Mouse (Mus musculus) cerebellum, postnatal 25 days (tissue): ENCODE data around the gene Dnajc1.
A peak's percentile ranks its signal among the peaks of the same experiment; 100 is the strongest.

ENCODE experiments used
- DNase-seq, 2 experiments: peaks; one replicate each; pipeline ENCODE4 v3.0.0; 2021; ENCODE audit warnings: mixed read lengths in 2 of 2

Gene Dnajc1

DNA sequence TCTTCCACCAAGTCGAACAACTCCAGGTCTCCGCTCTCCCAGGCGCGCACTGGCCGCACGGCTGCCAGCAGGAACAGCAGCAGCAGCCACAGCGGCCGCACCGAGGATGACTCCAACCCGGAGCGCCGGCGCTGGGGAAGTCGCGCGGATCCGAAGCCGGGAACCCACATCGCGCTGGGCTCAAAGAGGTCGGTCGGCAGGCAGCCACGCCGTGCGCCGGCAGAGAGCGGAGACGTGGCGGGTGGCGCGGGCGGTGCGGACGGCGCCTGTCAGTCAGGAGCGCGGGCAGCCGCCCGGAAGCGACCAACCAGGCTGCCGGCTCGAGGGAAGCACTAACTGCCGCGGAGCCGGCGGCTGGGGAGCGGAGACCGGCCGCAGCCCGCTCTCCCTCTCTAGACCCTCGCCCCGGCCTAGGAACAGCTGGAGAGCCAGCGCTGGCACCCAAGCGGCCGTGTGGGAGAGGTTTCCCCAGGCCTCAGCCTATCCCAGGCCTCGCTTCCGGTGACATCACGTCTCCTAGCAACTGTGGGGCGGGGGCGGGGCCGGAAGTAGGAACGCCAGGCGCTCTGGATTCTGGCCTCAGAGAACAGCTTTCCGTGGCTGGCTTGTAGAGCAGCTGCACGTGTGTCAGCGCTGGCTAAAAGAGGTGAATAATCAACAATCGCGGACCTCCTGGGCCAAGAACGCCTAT is at the start of gene Dnajc1:
Gene Dnajc1, minus strand, starts transcription at position 500 of the 691 bp plus-strand sequence.
- peak; percentile 90 to 93 for DNase-seq

DNA sequence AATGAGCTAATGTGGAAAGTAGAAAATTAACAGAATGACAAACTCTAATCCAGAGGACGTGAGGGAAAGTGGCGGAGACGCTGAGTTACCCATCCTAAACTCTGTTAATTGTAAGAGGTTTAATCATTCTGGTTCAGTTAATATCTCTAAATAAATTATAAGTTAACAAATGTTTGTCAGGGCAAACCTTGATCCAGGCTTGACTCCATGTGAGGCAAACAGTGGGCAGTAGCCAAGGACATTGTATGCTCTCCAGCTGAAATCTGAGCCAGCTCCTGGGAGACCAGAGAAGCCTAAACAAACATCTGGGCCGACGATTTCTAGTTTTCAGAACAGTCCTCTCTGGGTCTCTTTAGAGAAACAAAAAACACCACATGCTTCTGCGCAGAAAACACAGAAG is 49.2 kb upstream of the Dnajc1 start:
- no peak for DNase-seq

DNA sequence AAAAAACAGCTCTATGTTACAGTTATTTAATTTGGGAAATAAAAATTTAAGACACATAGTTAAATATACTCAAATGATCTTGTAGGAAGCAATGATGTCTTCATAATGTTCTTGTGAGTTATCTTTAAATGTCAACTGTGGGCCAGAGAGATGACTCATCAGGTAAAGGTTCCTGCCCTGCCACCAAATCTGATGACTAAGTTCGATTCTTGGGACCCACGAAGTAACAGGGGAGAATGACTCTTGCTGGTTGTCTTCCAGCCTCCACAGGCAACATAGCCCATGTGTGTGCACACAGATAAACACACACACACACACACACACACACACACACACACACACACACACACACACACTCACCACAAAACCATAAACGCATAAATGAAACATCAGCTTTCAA is 22.6 kb upstream of the Dnajc1 start:
- DNase-seq: no peak

DNA sequence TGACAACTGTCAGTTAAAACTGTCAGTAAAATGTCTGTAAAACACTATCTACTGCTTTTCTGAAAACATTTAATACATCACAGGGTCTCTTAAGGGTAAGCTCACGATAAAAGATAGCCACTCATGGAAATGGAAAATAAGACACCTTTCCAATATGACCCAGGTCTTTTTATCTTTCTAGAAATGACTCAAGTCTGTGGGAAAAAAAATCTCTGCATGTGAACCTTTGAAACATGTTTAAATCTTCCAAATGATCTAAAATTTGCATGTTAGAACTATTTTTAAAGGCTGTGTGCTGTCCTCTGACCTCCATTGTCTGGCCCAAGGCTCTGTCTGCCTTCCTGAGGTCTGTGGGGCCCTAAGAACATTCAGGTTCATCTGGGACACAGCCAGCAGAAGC is 11.0 kb upstream of the Dnajc1 start:
- no peak for DNase-seq

DNA sequence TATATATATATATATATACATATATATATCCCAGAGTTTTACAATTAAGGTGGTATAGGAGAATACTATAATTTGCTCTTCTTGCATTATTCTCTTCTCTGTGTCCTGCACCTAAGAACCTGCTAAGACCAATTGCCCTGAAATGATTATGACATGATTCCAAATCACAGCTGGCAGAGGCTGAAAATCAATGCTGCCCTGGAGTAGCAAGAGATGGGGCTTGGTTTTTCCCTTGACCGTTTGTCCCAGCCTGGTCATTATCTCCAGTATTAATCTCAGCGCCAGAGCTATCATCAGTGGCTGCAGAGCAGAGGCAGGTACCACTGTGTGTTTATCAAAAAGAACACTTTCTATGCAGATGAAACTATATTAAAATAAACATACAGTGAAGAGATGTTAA is 9.1 kb upstream of the Dnajc1 start:
- no peak for DNase-seq

DNA sequence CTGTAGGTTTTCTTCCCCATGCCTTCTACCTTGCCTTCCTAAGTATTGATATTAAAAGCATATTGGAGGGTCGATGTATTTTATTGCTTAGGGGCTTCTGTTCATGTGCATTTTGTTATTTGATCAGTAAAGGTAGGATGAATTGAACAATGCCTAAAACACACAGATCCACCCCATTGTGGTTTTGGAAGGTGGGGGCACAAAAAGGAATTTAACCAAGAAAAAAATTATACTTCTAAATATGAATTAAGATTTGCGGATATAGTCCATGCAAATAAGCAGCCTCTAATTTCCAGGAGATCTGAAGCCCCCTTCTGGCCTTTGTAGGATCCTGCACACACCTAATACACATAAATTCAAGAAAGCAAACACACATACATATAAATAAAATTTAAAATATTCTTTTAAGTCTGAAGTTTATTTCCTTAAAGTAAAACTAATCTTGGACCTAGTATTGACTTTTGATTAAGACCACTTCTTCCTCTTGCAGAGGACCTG is 441 bp upstream of the Dnajc1 start:
- DNase-seq: no peak

DNA sequence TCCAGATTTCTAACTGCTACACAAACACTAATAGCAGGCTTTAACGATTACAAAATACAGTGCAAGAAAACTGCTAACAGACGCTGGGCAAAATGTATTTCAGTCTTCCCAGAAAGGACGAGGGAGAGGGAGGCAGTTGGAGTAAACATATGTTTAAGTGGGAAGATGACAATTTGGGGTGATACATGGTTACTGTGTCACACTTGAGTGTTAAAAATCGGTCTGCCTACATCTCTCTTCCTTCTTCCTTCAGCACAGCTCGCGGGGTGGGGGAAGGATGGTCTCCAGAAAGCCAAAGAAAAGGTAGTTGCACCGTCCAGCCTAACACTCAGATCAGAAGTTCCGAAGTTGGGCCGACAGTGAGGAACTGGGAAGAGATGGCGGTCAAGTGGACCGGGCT is 769 bp downstream of the Dnajc1 start:
- no peak for DNase-seq

DNA sequence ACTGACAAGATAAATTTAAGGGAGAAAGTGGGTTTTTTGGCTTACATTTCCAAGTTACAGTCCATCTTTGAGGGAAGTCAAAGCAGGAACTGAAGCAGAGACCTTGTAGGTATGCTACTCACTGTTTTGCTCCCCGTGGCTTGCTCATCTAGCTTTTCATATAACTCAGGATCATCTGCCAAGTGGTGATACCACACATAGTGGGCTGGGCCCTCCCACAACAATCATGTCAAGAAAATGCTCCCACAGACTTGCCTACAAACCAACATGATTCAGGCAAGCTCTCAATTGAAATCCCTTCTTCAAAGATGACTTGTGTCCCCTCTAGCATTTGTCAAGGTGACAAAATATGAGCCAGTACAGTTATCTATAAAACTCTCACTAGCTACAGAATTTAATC is 3.0 kb downstream of the Dnajc1 start:
- DNase-seq: no peak

DNA sequence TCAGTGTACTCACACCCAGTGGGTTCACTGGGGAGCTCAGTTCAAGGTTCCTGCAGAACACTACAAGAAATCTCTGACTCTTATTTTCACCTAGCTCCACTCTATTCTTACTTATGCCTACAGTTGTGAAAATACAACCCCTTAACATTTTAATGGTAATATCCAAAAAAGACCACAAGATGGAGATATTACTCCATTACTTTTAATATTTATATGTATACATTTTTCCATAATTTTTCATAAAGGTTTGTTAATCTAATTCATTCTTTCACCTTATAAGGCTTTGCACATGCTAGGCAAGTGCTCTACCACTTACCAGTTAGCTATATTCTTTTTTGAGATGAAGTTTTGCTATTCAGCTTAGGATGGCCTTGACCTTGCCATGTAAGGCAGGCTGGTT is 11.0 kb downstream of the Dnajc1 start:
- DNase-seq: no peak

DNA sequence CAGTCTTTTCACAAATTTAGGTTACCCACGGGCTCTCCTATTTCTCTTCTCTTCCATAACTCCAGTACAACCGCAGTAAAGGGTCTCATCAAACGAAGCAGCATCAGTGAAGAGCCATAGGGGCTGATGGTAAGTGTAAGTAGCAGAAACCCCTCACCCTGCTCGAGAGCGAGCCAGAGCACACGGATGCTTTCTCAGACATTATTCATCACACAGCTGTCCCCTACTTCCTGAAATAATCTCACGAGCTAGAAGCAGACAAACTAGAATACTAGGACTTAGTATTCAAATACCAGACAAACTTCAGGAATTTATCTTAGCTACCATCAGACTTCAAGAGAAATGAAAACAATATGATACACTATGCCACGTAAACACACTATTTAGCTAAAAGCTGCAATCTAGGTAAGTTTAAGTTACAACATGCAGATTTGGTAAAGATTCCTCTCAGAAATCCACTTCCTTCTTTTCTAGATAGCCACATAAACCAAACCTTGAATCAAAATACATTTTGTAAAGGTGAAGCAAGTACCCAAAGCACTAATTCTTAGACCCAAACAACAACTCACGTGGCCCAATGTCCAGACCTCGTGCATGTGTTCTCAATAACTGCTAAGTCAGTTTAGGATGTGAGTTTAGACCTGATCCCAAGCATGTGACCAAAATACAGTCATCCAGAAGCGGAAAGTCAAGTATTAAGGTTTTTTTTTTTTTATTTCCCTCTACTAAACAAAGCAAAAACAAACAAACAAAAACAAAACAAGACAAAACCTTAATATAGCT is 20.0 kb downstream of the Dnajc1 start:
- no peak for DNase-seq

DNA sequence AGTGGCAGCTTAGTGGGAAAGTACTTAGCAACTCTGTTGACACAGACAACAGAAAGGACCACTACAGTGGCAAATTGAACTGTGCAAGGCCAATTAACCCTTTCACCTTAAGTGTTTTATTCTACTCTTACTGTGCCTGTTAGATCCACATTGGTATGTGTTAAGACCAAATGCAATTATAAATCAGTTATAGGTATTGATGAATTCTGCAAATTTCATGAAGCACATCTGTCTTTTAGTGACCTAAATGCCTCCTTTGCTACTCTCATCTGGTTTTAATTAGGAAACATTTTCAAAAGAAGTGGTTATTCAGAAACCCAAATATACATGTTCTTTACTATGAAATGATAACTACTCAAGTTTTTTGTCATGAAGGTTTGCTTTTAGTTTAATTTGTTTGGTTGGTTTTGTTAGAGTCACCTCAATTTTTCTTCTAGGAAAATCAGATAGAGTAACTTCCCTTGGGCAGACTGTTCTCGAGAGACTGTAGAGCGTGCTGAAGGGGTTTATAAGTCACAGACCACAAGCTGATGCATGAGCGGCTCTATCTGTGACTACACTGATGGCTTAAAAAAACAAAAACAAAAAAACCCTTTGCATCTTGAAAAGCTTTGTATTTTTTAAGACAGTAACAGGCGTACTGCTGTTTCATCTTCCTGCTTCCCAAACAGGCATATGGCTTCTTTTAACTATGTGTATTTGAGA is 21.7 kb downstream of the Dnajc1 start:
- no peak for DNase-seq

DNA sequence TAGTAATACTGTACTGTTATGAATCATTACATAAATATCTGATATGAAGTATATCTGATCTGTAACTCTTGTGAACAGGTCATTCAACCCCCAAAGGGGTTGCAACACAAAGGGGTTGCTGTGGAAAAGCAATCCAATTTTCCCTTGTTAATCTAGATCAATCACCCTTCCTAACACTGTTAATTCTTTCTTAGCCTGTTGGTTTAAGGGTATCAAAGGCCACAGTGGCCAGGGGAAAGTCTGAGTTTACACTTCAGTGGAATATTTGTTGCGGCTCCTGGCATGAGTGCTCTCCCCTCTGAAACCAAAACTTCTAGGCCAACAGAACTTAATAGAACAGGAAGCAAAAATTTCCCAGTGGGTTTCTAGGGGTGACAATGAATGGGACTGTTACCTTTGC is 28.2 kb downstream of the Dnajc1 start:
- DNase-seq: no peak

DNA sequence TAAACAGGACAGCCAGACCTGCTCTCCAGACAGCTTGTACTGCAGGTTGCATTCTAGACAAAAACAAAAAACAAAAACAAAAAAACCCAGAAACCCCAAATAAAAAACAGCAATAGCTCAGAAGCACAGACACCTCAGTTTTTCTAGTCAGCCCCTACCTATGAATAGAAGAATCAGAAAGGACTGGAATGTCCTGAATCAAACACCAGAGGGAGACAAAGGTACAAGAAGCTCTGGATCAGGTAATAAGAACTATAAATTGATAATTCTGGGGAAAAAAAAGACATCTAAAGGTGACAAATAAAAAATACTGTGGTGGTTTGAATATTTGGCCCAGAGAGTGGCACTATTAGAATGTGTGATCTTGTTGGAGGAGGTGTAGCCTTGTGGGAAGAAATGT is 37.3 kb downstream of the Dnajc1 start:
- no peak for DNase-seq

DNA sequence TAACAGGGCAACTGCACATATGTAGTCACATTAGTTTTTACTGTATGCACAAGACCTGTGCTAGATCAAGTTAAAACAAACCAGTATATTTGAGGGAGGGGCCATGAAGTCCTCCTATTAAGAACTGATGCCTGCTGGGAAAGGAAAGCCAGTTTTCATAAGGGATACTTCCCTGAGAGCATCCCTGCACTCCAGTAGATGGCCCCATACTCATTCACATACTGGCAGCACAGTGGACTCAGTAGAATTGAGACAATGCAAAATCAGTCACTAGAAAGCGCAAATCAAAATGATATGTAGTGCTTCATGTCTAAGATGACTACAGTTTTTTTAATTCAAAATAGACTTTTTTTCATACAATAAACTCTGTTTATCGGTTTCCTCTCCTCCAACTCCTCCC is 40.0 kb downstream of the Dnajc1 start:
- DNase-seq: peak in 1 of 2 experiments; percentile 8

DNA sequence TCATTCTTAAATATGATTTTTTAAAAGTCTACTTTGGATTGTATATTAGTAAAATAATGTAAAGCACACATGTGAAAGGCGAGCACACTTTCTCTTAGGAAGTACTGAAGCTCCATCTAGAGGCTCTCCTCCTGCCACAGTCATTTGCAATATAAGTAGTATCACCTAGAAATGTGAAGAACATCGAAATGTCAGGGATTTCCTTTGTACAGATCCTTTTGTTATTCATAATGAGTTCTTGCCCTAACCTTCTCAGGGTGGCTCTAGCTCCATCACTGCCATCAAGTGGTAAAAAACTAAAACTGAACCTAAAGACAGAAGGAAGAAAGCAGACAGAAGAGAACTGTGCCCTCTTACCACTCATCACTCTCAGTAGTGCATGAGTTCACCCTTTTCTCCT is 49.2 kb downstream of the Dnajc1 start:
- peak in 1 of 2 experiments; percentile 13 for DNase-seq

DNA sequence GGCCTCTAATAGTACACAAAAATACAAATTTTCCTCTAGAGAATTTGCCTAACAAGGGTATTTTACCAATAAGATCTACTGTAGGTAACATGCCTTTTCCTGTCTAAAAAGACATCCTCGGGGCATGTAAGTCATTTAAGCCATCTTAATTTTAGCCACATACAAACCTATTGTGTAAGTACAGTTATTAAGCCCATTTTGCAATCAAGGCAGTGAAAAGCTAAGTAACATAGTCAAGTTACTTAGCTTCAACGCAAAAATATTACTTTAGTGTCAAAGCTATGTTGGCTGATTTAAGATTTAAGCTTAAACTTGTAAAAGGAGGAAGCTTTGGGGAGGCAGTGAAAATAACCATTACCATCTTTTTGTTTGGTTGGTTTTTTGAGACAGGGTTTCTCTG is 74.0 kb downstream of the Dnajc1 start:
- DNase-seq: no peak

DNA sequence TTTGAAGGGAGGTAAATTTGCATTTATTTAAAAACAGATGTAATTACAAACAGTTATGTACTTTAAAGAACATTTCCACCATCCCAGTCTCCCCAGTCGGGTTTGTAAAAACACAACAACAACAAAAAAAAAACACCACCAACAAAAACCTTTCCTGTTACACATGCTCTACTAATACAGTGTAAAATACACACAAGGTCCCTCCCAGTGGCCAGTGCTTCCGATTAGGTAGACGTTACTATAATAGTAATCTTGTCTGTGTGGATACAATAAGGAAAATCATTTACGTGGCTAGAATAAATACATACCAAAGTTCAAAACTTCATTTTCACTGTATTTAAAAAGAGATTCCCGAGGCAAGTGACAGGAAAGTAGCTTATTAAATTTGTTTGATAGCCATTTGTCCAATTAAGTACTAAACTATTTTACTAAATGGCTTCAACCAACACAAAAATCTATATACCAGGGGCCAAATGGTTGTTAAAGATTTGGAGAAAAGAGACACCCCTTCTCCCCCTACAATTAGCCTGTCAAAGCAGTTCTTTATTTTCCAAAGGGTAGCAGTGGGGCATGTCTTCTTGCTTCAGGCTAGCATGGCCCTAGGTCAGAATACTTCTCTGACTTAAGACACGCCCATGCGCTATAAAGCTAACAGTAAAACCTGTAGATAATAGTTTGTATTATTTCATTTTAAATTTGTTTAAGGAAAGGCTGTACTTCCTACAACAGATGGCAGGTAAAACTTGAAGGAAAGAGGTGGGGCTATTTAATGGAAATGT is 74.9 kb downstream of the Dnajc1 start:
- DNase-seq: no peak

DNA sequence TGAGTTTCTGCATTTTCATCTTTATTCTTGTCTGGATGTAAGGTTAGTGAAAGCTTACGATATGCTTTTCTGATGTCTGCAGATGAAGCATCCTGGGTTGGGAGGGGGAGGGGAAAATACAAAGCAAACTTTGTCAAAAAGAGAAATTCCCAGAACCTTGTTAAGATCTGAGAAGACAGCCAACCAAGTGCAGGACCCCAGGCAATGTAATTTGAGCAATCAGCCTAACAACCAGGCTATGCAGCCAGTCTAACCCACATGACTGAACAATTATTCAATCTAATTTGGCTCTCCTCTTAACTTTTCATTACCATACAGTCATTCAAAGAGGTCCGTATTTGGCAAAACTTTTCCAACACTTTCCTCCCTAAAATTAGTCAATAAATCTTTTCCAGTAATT is 75.7 kb downstream of the Dnajc1 start:
- DNase-seq: no peak

DNA sequence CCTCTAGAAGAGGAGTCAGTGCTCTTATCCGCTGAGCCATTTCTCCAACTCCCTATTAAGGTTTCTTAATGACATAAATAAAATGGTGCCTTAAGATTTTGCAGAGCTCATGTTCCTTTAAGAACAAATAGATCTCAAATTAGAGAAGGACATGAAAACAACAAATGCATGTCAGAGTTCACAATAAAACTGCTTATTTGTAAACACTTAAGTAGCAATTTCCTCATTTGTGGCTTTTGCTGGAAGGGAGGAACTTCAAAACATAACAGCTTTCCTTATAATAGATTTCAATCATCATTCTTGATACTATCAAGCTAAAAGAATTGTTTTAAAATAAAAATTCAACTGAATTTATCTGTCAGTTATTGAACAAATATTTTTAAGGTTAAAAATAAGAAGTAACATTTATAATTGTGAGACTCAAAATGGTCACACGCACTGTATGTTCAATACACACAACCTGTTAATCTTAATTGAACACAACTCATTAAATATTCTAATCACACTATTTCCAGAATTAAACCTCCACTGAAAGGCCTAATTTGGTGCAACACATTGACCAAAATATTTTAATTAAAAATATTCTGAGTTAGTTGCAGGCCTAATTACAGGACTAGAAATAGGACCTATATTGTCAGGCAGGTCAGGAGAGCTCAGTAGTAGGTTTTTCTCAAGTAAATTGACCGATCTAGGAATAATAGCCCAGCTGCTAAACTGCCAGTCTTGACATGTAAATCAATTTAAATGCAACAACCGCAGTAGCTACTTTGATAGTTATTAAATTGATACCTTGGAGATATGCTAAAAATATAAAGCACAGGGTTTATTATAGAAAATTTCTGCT is 82.1 kb downstream of the Dnajc1 start:
- DNase-seq: no peak

DNA sequence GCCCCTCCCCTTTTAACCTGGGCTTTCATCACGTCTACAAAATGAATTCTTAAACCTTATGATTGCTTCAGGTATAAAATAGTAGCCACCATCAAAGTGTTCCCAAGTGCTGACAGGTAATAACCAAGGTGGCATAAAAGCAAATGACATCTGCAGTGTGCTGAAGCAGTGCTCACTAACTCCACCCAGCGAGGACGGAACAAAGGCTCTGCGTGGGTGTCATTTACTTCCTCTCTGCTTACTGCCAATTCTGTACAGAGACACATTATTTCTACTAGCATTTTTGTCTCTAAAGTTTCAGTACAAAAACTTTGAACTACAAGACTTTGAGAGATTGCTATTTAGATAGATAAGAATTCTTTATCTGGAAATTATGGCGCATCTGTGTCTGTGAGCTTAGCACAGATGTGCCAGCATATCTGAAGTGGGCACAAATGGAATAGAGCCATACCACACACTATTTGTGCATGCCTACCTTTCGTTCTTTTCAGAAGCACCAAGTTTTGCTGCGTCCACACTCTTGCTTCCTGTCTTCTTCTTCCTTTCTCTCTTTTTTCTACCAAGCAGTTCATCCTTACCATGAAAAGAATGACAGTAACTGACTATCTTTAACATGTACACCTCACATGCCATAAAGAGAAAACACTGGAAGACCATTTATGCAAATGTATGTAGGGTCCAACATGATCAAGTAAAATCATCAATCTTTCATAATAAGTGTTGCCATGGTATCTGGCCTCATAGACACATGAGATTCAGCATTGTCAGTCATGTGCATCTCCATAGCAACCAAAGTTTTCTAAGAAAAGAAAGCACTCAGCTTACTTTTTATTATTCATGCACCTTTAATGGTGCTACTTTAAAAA is 85.0 kb downstream of the Dnajc1 start:
- no peak for DNase-seq

DNA sequence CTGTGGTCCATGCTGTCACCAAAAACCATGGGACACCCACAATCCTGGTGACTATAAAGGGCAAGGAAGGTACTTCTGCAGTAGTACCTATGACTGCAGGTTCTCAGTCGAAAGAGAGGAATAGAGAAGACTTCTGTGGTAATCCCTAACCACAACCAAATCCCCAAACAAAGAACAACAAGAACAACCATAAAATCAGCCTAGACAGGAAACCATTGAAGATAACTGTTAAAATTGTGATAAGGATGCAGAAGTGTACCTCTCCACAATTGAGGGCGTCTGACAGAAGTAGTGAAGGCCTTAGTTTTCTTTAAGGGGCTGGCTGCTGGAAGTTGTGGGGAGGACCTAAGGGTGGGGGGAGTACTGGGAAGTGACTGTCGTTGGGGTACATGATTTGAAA is 91.7 kb downstream of the Dnajc1 start:
- DNase-seq: no peak
